Mouse (Mus musculus): ENCODE data around the gene Clec2d.

GRCm38 (mm10) chr6:129223611-129224010 lies 43.2 kb downstream of the Clec2d start:
- TF ChIP-seq CTCF (conservative IDR thresholded peaks at IDR 0.05; ENCODE audit: low read length) (no peak), NANOG (IDR thresholded peaks at IDR 0.05; ENCODE audit: borderline replicate concordance, low read length) (no peak), POU5F1 (IDR thresholded peaks at IDR 0.05; ENCODE audit: borderline replicate concordance, low read length) (no peak)
